Mouse (Mus musculus): ENCODE measurements around the gene Milr1.

DNA sequence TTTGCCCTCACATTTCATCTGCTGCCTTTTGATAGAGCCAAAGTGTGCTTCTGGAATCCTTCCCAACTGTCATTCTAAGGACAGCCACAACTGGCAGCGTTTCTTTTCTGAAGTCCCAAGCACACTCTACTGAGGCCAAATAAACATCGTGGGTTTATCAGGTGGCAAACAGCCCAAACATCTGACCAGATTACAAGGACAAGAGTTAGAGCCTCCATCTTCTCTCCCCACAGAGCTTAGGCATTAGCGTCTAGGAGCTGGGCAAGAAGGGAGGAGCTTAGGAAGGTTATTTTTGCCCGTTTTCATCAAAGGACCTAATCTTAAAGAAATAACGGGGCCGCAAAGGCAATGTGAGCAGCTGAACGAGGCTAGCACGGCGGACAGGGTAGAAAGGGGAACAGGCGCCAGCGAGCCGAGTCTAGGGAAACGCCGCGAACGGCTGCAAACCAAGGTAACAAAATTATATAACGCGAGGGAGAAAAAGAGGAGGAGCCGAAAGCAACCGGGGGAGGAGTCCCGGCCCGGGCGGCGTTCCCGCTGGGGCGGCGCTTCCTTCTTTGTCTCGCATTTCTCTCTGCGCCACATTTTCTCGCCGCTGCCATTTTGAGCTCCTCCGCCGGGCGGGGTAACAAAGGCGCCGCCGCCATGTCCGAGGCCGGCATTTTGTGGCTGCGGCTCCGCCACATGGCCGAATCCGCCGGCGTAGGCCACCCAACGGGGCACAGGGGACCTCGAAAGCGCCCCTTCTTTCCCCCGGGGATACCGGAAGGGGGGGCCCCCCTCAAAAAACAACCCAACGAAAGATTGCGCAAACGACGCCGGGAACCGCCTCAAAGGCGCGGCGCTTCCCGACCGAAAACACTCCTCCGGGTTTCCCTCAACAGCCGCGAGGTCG lies 36.4 kb downstream of the Milr1 start:
- TF ChIP-seq POLR2A (IDR thresholded peaks at IDR 0.05; ENCODE audit: extremely low read depth, insufficient read depth, low read length) (peak; percentile 53; the same call in 1 of the 2 replicates), CTCF (IDR thresholded peaks at IDR 0.05; ENCODE audit: extremely low read depth, insufficient read depth, low read length) (no peak)

All from cortical plate, adult 2 months (tissue).